Mouse (Mus musculus) layer of hippocampus, adult 9-10 months (tissue): ENCODE measurements around the gene Pla2r1.
A peak's percentile ranks its signal among the peaks of the same experiment; 100 is the strongest.

Experiments used
- DNase-seq: peaks from one replicate; pipeline ENCODE4 v3.0.0; 2022; ENCODE audit warnings: low spot score

Pla2r1 gene

GRCm38 (mm10) chr2:60500583-60501116, 52.5 kb downstream of the Pla2r1 start:
- DNase-seq: no peak

GRCm38 (mm10) chr2:60479906-60480305, 73.2 kb downstream of the Pla2r1 start:
- DNase-seq: peak; percentile 22

- no peak for DNase-seq
These were observed 74.3 kb downstream of the Pla2r1 start for GRCm38 (mm10) chr2:60478778-60479177.

- DNase-seq: no peak
These were observed 84.0 kb downstream of the Pla2r1 start for GRCm38 (mm10) chr2:60468901-60469770.

GRCm38 (mm10) chr2:60452376-60452775, 100.7 kb downstream of the Pla2r1 start:
- no peak for DNase-seq

GRCm38 (mm10) chr2:60451119-60451773, 101.9 kb downstream of the Pla2r1 start:
- DNase-seq: no peak

GRCm38 (mm10) chr2:60449732-60450131, 103.4 kb downstream of the Pla2r1 start:
- DNase-seq: no peak

GRCm38 (mm10) chr2:60444711-60445509, 108.2 kb downstream of the Pla2r1 start:
- peak; percentile 55 for DNase-seq

- DNase-seq: no peak
These were observed 109.8 kb downstream of the Pla2r1 start for GRCm38 (mm10) chr2:60443279-60443678.

- no peak for DNase-seq
These were observed 111.2 kb downstream of the Pla2r1 start for GRCm38 (mm10) chr2:60441875-60442274.

GRCm38 (mm10) chr2:60436802-60437201, 116.3 kb downstream of the Pla2r1 start:
- DNase-seq: no peak

- no peak for DNase-seq
These were observed 122.6 kb downstream of the Pla2r1 start for GRCm38 (mm10) chr2:60430315-60431021.

- peak; percentile 56 for DNase-seq
These were observed 135.0 kb downstream of the Pla2r1 start for GRCm38 (mm10) chr2:60418075-60418474.

- DNase-seq: no peak
These were observed 138.8 kb downstream of the Pla2r1 start for GRCm38 (mm10) chr2:60414334-60414733.

- DNase-seq: no peak
These were observed 140.0 kb downstream of the Pla2r1 start for GRCm38 (mm10) chr2:60413006-60413650.

- no peak for DNase-seq
These were observed 141.9 kb downstream of the Pla2r1 start for GRCm38 (mm10) chr2:60411181-60411580.

GRCm38 (mm10) chr2:60409989-60410763, 142.9 kb downstream of the Pla2r1 start:
- no peak for DNase-seq

GRCm38 (mm10) chr2:60409194-60409593, 143.9 kb downstream of the Pla2r1 start:
- DNase-seq: no peak

- no peak for DNase-seq
These were observed 145.7 kb downstream of the Pla2r1 start for GRCm38 (mm10) chr2:60407387-60407786.

GRCm38 (mm10) chr2:60405431-60405830, 147.7 kb downstream of the Pla2r1 start:
- no peak for DNase-seq
